Mouse (Mus musculus) hindbrain, embryonic 16.5 days (tissue): ENCODE data around the gene Rit1. TPM values are rescaled to one million over a fixed set of nuclear protein-coding genes. Genes with fewer than 3 reads are reported as not detected.
"Not testable (repeated sequence)": the region's sequence is repeated elsewhere in the genome, so short reads cannot be mapped to it uniquely, and the experiment has no call there.

Experiments used
- ATAC-seq: fragments of 200-750 bp; cut with Nextera tagmentation; 2 replicates; pipeline ENCODE4 v1.8.0; 2017; ENCODE audit warnings: moderate TSS enrichment, moderate library complexity
- H3K27ac ChIP-seq: fragments of 300-500 bp; sonication (generic); 2 replicates; pipeline ENCODE4 v1.5.1; 2014; ENCODE audit warnings: low read depth, mild to moderate bottlenecking, control low read depth, low read length, moderate library complexity
- H3K27me3 ChIP-seq: fragments of 300-500 bp; sonication (generic); replicated peaks from 2 replicates; pipeline ENCODE4 v1.6.1; 2014; ENCODE audit warnings: low read length; ENCODE audit not compliant: control insufficient read depth, insufficient read depth
- H3K36me3 ChIP-seq: fragments of 300-500 bp; sonication (generic); 2 replicates; pipeline ENCODE4 v1.6.1; 2014; ENCODE audit warnings: mild to moderate bottlenecking, low read length, moderate library complexity, mixed read lengths; ENCODE audit not compliant: control insufficient read depth, insufficient read depth
- H3K4me1 ChIP-seq: fragments of 300-500 bp; sonication (generic); 2 replicates; pipeline ENCODE4 v1.6.1; 2014; ENCODE audit warnings: low read depth, low read length; ENCODE audit not compliant: control insufficient read depth, insufficient read depth
- H3K4me2 ChIP-seq: fragments of 300-500 bp; sonication (generic); 2 replicates; pipeline ENCODE4 v1.6.1; 2014; ENCODE audit warnings: mild to moderate bottlenecking, low read length, control low read depth, moderate library complexity
- H3K4me3 ChIP-seq: fragments of 300-500 bp; sonication (generic); 2 replicates; pipeline ENCODE4 v1.5.1; 2014; ENCODE audit warnings: mild to moderate bottlenecking, low read length, control low read depth, moderate library complexity
- H3K9ac ChIP-seq: fragments of 300-500 bp; sonication (generic); 2 replicates; pipeline ENCODE4 v1.6.1; 2014; ENCODE audit warnings: low read depth, mild to moderate bottlenecking, control low read depth, low read length, moderate library complexity
- H3K9me3 ChIP-seq: fragments of 300-500 bp; sonication (generic); 2 replicates; pipeline ENCODE4 v1.6.1; 2014; ENCODE audit warnings: mild to moderate bottlenecking, low read length, moderate library complexity; ENCODE audit not compliant: control insufficient read depth
- WGBS: fragments of 180-500 bp; shearing (Covaris S2); extraction: QIAGEN DNeasy Blood & Tissue Kit; methylation state at CpG from one replicate; pipeline ENCODE4 v1.1.7; 2014; 5-methylcytosine and 5-hydroxymethylcytosine counted together
- polyA plus RNA-seq: library from polyadenylated mRNA; unstranded; fragments of >200 nt; fragmentation: Nextera tagmentation; extraction: Ambion mirVana; gene quantifications from 2 replicates; pipeline ENCODE4 v1.2.1, GENCODE M21; 2015

Gene Rit1
- polyA plus RNA-seq, 1 experiment from 2014 or later, result 72.2 TPM

- Histone ChIP-seq H3K9ac (peak within 1 kb of the TSS; percentile 51), H3K27ac (peak within 1 kb of the TSS; percentile 77), H3K4me3 (peak within 1 kb of the TSS; percentile 40), H3K4me2 (peak within 1 kb of the TSS; percentile 50)
- H3K9me3 ChIP-seq, H3K4me1 ChIP-seq, H3K27me3 ChIP-seq, H3K36me3 ChIP-seq: not testable (repeated sequence)
- WGBS, result 5% methylated on average over 28 of the region's 51 CpGs
- peak; percentile 60 for ATAC-seq
Measured at GRCm38 (mm10) chr3:88774939-88775841, 58.6 kb downstream of the Rit1 start, which contains the start of gene Syt11. Gene Syt11, minus strand, starts transcription at chr3:88775164.

Other genes starting within 250 kb of the Rit1 start
- gene Lmna, start 206.9 kb upstream of the Rit1 start, polyA plus RNA-seq, result 62.3 and 70.4 TPM in 2 replicates
- 20.4 and 22.1 TPM in 2 replicates for gene Mex3a, start 184.4 kb upstream of the Rit1 start, polyA plus RNA-seq
- gene Rab25, start 168.5 kb upstream of the Rit1 start, polyA plus RNA-seq, result 0.15 TPM in 1 of 2 replicates, not detected in the other
- gene Lamtor2, start 163.8 kb upstream of the Rit1 start, polyA plus RNA-seq, result 184 and 218 TPM in 2 replicates
- gene Ubqln4, start 163.1 kb upstream of the Rit1 start, polyA plus RNA-seq, result 40.1 and 44.4 TPM in 2 replicates
- 133 and 167 TPM in 2 replicates for gene Ssr2, start 141.0 kb upstream of the Rit1 start, polyA plus RNA-seq
- gene Arhgef2, start 110.9 kb upstream of the Rit1 start, polyA plus RNA-seq, result 79.0 and 104 TPM in 2 replicates
- not detected in 2 replicates for gene Rxfp4, start 63.7 kb upstream of the Rit1 start, polyA plus RNA-seq
- 70.2 and 81.8 TPM in 2 replicates for gene Khdc4, start 31.0 kb upstream of the Rit1 start, polyA plus RNA-seq
- gene Syt11, start 58.3 kb downstream of the Rit1 start, polyA plus RNA-seq, result 249 and 257 TPM in 2 replicates
- gene Gon4l, start 118.4 kb downstream of the Rit1 start, polyA plus RNA-seq, result 11.2 and 12.1 TPM in 2 replicates
- gene Msto1, start 197.2 kb downstream of the Rit1 start, polyA plus RNA-seq, result 53.9 and 55.3 TPM in 2 replicates
- 17.4 and 18.2 TPM in 2 replicates for gene Ash1l, start 233.8 kb downstream of the Rit1 start, polyA plus RNA-seq
- 127 and 130 TPM in 2 replicates for gene Dap3, start 234.3 kb downstream of the Rit1 start, polyA plus RNA-seq